Mouse (Mus musculus): ENCODE data around the gene Cox8b. TPM values are rescaled to one million over a fixed set of nuclear protein-coding genes. Genes with fewer than 3 reads are reported as not detected.

The Cox8b gene
- polyA plus RNA-seq, 1 experiment: not detected

DNA sequence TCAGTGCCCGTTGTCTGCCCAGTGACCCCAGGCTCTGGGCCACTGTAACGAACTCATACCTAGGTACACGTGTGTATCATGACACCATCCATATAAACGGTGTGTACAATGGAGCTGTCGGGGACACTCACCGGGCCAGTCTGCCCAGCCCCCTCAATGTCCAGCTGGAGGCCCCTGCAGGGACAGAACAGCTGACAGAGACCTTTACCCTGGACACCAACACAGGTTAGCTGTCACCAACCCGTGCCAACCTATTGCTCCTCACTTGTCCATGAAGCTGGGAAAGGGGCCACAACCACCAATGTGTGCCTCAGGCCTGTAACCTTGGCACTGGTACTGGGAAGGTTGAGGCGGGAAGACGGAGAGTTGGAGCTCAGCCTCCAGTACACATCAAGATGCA, 42.1 kb upstream of the Cox8b start:
- Histone ChIP-seq H3K4me3 (replicated peaks; ENCODE audit: control insufficient read depth, low read depth, low read length) (peak overlapping the region; percentile 63), H3K27ac (ENCODE audit: control insufficient read depth, insufficient read depth, low read depth, low read length, poor library complexity) (peak overlapping the region; percentile 76), H3K4me1 (ENCODE audit: control insufficient read depth, insufficient read depth, low read length) (peaks cover 5% of the 10 kb centered on the region; the same call in 1 of the 2 replicates)
- 48% methylated on average over 9 of the region's 9 CpGs for WGBS
- no peak for TF ChIP-seq POLR2A (IDR thresholded peaks at IDR 0.05; ENCODE audit: borderline replicate concordance, control insufficient read depth, low read depth, low read length)
- TF ChIP-seq CTCF (IDR thresholded peaks at IDR 0.05; ENCODE audit: control insufficient read depth, insufficient read depth, low read length): no peak

- 1% methylated on average over 33 of the region's 33 CpGs for WGBS
- H3K27ac ChIP-seq (ENCODE audit: control insufficient read depth, insufficient read depth, low read depth, low read length, poor library complexity): peak within 1 kb of the TSS; percentile 76
- H3K4me3 ChIP-seq (replicated peaks; ENCODE audit: control insufficient read depth, low read depth, low read length): peak within 1 kb of the TSS; percentile 63
- TF ChIP-seq POLR2A (IDR thresholded peaks at IDR 0.05; ENCODE audit: borderline replicate concordance, control insufficient read depth, low read depth, low read length) (peak; percentile 65; the same call in 1 of the 2 replicates), CTCF (IDR thresholded peaks at IDR 0.05; ENCODE audit: control insufficient read depth, insufficient read depth, low read length) (peak; percentile 83)
- H3K4me1 ChIP-seq (ENCODE audit: control insufficient read depth, insufficient read depth, low read length): peaks cover 2% of the 10 kb centered on the region; the same call in 1 of the 2 replicates
These were observed 41.2 kb upstream of the Cox8b start, which contains the start of gene Pgghg for GRCm38 (mm10) chr7:140941222-140942051. Gene Pgghg, plus strand, starts transcription at chr7:140941391.

GRCm38 (mm10) chr7:140939669-140940171, 39.5 kb upstream of the Cox8b start:
- Histone ChIP-seq H3K4me1 (ENCODE audit: control insufficient read depth, insufficient read depth, low read length) (peaks cover 2% of the 10 kb centered on the region; the same call in 1 of the 2 replicates), H3K27ac (ENCODE audit: control insufficient read depth, insufficient read depth, low read depth, low read length, poor library complexity) (no peak overlapping the region), H3K4me3 (replicated peaks; ENCODE audit: control insufficient read depth, low read depth, low read length) (no peak overlapping the region)
- WGBS: 87% methylated on average over 8 of the region's 8 CpGs
- no peak for TF ChIP-seq CTCF (IDR thresholded peaks at IDR 0.05; ENCODE audit: control insufficient read depth, insufficient read depth, low read length)
- no peak for TF ChIP-seq POLR2A (IDR thresholded peaks at IDR 0.05; ENCODE audit: borderline replicate concordance, control insufficient read depth, low read depth, low read length)

GRCm38 (mm10) chr7:140938896-140939295, 38.6 kb upstream of the Cox8b start:
- 81% methylated on average over 2 of the region's 2 CpGs for WGBS
- Histone ChIP-seq H3K27ac (ENCODE audit: control insufficient read depth, insufficient read depth, low read depth, low read length, poor library complexity) (no peak overlapping the region), H3K4me1 (ENCODE audit: control insufficient read depth, insufficient read depth, low read length) (peaks cover 2% of the 10 kb centered on the region; the same call in 1 of the 2 replicates), H3K4me3 (replicated peaks; ENCODE audit: control insufficient read depth, low read depth, low read length) (no peak overlapping the region)
- no peak for TF ChIP-seq CTCF (IDR thresholded peaks at IDR 0.05; ENCODE audit: control insufficient read depth, insufficient read depth, low read length)
- TF ChIP-seq POLR2A (IDR thresholded peaks at IDR 0.05; ENCODE audit: borderline replicate concordance, control insufficient read depth, low read depth, low read length): no peak

DNA sequence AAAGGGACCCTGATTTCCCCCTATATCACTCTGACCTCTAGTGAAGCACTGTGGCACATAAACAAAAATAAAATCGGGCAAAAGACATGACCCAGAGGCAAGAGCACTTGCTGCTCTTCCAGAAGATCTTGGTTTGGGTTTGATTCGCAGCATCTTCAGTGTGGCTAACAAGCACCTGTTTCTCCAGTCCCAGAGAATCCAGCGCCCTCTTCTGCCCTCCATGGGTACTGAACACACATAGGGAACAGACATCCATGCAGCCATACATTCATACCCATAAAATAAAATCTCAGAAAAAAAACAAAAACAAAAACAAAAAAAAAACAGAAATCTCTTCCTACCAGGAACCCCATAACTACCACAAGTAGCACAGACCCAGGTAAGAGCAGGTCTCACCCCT, 38.2 kb upstream of the Cox8b start:
- Histone ChIP-seq H3K4me3 (replicated peaks; ENCODE audit: control insufficient read depth, low read depth, low read length) (no peak overlapping the region), H3K27ac (ENCODE audit: control insufficient read depth, insufficient read depth, low read depth, low read length, poor library complexity) (no peak overlapping the region), H3K4me1 (ENCODE audit: control insufficient read depth, insufficient read depth, low read length) (peaks cover 2% of the 10 kb centered on the region; the same call in 1 of the 2 replicates)
- TF ChIP-seq CTCF (IDR thresholded peaks at IDR 0.05; ENCODE audit: control insufficient read depth, insufficient read depth, low read length) (peak; percentile 49), POLR2A (IDR thresholded peaks at IDR 0.05; ENCODE audit: borderline replicate concordance, control insufficient read depth, low read depth, low read length) (no peak)
- 52% methylated on average over 3 of the region's 3 CpGs for WGBS

DNA sequence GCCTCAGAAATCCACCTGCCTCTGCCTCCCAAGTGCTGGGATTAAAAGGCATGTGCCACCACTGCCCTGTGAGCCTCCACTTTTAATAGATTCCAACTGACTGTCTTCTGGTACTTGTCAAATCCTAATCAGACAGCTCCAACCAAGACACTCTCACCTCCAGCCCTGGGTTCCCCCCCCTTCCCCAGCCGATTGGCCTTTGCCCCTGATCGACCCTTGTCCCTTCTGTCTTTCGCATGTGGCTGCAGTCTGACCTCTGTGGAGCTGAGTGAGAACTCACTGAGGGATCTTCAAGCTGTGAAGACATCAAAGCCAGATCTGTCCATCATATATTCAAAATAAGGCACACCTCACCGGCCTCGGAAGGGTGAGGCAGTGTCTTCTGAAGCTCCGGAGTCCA, 26.9 kb upstream of the Cox8b start:
- Histone ChIP-seq H3K4me3 (replicated peaks; ENCODE audit: control insufficient read depth, low read depth, low read length) (no peak overlapping the region), H3K4me1 (ENCODE audit: control insufficient read depth, insufficient read depth, low read length) (no peaks in the 10 kb centered on the region; the same call in 1 of the 2 replicates), H3K27ac (ENCODE audit: control insufficient read depth, insufficient read depth, low read depth, low read length, poor library complexity) (no peak overlapping the region)
- TF ChIP-seq CTCF (IDR thresholded peaks at IDR 0.05; ENCODE audit: control insufficient read depth, insufficient read depth, low read length): no peak
- TF ChIP-seq POLR2A (IDR thresholded peaks at IDR 0.05; ENCODE audit: borderline replicate concordance, control insufficient read depth, low read depth, low read length): no peak
- 87% methylated on average over 6 of the region's 6 CpGs for WGBS

GRCm38 (mm10) chr7:140923070-140923775, 23.0 kb upstream of the Cox8b start:
- TF ChIP-seq POLR2A (IDR thresholded peaks at IDR 0.05; ENCODE audit: borderline replicate concordance, control insufficient read depth, low read depth, low read length): no peak
- TF ChIP-seq CTCF (IDR thresholded peaks at IDR 0.05; ENCODE audit: control insufficient read depth, insufficient read depth, low read length): no peak
- H3K4me1 ChIP-seq (ENCODE audit: control insufficient read depth, insufficient read depth, low read length): no peaks in the 10 kb centered on the region; the same call in 1 of the 2 replicates
- H3K27ac ChIP-seq (ENCODE audit: control insufficient read depth, insufficient read depth, low read depth, low read length, poor library complexity): no peak overlapping the region
- H3K4me3 ChIP-seq (replicated peaks; ENCODE audit: control insufficient read depth, low read depth, low read length): peak overlapping the region; percentile 25
- 20% methylated on average over 30 of the region's 30 CpGs for WGBS

Data from bone marrow, adult 2 months (tissue).